Mouse (Mus musculus) thymus, adult 2 months (tissue): ENCODE measurements around the gene Spdya.

Experiments
- CTCF ChIP-seq: fragments of 200-500 bp; IDR thresholded peaks from 2 replicates; pipeline ENCODE4 v1.5.1; 2012; ENCODE audit warnings: mild to moderate bottlenecking, control low read depth, low read length, moderate library complexity, borderline replicate concordance; ENCODE audit not compliant: control insufficient read depth, poor library complexity, insufficient read depth; ENCODE audit errors: extremely low read depth
- POLR2A ChIP-seq: fragments of 200-500 bp; IDR thresholded peaks from 2 replicates; pipeline ENCODE4 v1.6.1; 2012; ENCODE audit warnings: mild to moderate bottlenecking, low read length, control low read depth, moderate library complexity; ENCODE audit not compliant: control insufficient read depth, poor library complexity, insufficient read depth; ENCODE audit errors: extremely low read depth

- TF ChIP-seq POLR2A (no peak), CTCF (no peak)
These were observed 3.3 kb upstream of the Spdya start for GRCm38 (mm10) chr17:71548586-71548985.
